Mouse (Mus musculus) forebrain, embryonic 12.5 days (tissue): ENCODE data around the gene Cmbl. TPM values are rescaled to one million over a fixed set of nuclear protein-coding genes. Genes with fewer than 3 reads are reported as not detected.

Experiments used
- polyA plus RNA-seq: library from polyadenylated mRNA; unstranded; fragments of >200 nt; fragmentation: Nextera tagmentation; extraction: Ambion mirVana; gene quantifications from 2 replicates; pipeline ENCODE4 v1.2.1, GENCODE M21; 2016

Cmbl gene
- polyA plus RNA-seq, 1 experiment from 2014 or later = 2.1 TPM

Other genes starting within 250 kb of the Cmbl start
- gene Ankrd33b, start 197.7 kb upstream of the Cmbl start, polyA plus RNA-seq = 0.60 and 0.70 TPM in 2 replicates
- 2.1 and 2.3 TPM in 2 replicates for gene Ropn1l, start 111.7 kb upstream of the Cmbl start, polyA plus RNA-seq
- gene March6, start 34.3 kb upstream of the Cmbl start, polyA plus RNA-seq = 79.0 and 84.5 TPM in 2 replicates
- 617 and 631 TPM in 2 replicates for gene Cct5, start 36.4 kb downstream of the Cmbl start, polyA plus RNA-seq
- 12.5 and 13.2 TPM in 2 replicates for gene Fam173b, start 36.5 kb downstream of the Cmbl start, polyA plus RNA-seq